Mouse (Mus musculus): Measurements from ENCODE around the gene Mut. TPM values are rescaled to one million over a fixed set of nuclear protein-coding genes. Genes with fewer than 3 reads are reported as not detected.

The Mut gene
- 10 to 100 TPM; 19.1 to 22.3 TPM for polyA plus RNA-seq (2017; shearing (Covaris generic))

GRCm38 (mm10) chr17:40934420-40935231 is at the start of gene Mut, which contains the start of gene Cenpq:
TSS of gene Mut (plus strand) at chr17:40934685.
TSS of gene Cenpq (minus strand) at chr17:40935047.

GRCm38 (mm10) chr17:40914250-40914649 is 20.2 kb upstream of the Mut start, which contains the start of gene Glyatl3:
TSS of gene Glyatl3 (minus strand) at chr17:40914350.

Other genes starting within 250 kb of the Mut start
- not detected for gene Esp1, start 207.6 kb upstream of the Mut start, polyA plus RNA-seq (2017; shearing (Covaris generic))
- gene Crisp2, start 127.7 kb upstream of the Mut start, polyA plus RNA-seq (2017; shearing (Covaris generic)) = under 1 TPM in 1 of 2 experiments, not detected in 1; 0.37 TPM
- gene Rhag, start 123.6 kb upstream of the Mut start, polyA plus RNA-seq (2017; shearing (Covaris generic)) = under 1 TPM in 1 of 2 experiments, not detected in 1; 0.87 TPM
- 1 to 10 TPM; 1.2 TPM for gene 9130008F23Rik, start 54.1 kb upstream of the Mut start, polyA plus RNA-seq (2017; shearing (Covaris generic))
- gene Glyatl3, start 20.3 kb upstream of the Mut start, polyA plus RNA-seq (2017; shearing (Covaris generic)) = not detected
- gene Cenpq, start 362 bp downstream of the Mut start, polyA plus RNA-seq (2017; shearing (Covaris generic)) = 10 to 100 TPM; 23.1 to 34.3 TPM